Mouse (Mus musculus): ENCODE results near the gene Agpat2. TPM values are rescaled to one million over a fixed set of nuclear protein-coding genes. Genes with fewer than 3 reads are reported as not detected.

Agpat2 gene
- total RNA-seq, 2 experiments from 2014 or later, result 9.3 to 9.4 TPM

DNA sequence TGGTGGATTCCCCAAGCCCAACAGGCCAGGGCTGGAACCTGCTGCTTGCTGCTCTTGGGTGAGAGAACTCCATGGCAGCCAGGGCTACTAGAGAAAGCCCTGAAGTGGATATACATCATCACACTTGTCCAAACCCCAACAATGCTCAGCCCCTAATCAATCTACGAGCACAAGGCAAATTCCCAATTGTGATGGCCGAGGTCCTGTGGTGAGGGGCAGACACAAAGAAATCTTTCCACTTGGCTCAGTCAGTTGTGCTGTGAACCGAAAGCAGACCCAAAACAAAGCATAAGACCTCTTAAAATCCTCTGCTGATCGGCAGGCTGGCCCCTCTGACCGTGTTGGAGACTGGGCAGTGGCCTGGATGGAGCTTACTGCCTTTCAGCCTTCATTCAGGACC lies 29.4 kb downstream of the Agpat2 start:
- DNase-seq, result no peak

DNA sequence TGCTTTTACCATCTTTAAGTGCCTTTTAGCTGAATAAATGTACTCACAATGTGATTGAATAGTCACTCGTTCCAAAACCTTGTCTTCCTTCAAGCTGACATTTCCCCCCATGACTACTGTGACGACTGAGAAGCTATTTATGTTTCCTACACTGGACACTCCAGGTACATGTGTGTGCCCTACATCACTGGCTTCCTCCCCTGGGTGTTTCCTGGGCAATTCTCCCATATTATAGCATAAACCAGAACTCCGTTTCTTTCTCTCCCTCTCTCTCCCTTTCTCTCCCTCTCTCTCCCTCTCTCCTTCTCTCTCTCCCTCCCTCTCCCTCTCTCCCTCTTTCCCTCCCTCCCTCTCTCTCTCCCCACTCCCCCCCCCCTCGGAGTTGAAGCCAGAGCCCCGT lies 30.4 kb downstream of the Agpat2 start:
- no peak for DNase-seq

DNA sequence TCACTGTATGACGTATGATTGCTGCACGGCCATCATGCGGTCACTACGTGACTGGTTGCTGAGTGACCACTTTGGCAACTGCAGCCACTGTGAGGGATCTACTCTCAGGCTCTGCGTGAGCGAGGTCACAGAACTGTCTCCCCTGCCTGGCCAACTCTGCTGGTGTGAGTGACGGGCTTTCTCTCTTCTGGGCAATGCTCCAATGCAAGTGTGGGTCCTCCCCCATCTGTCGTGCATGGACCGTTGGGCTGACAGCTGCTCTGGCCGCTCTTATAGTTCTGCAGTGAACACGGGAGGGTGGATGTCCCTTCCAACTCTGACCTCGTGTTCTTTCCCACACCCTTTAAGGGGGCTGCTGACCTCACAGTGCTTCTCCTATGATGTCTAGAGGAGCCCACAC lies 30.8 kb downstream of the Agpat2 start:
- peak; percentile 48 for DNase-seq

DNA sequence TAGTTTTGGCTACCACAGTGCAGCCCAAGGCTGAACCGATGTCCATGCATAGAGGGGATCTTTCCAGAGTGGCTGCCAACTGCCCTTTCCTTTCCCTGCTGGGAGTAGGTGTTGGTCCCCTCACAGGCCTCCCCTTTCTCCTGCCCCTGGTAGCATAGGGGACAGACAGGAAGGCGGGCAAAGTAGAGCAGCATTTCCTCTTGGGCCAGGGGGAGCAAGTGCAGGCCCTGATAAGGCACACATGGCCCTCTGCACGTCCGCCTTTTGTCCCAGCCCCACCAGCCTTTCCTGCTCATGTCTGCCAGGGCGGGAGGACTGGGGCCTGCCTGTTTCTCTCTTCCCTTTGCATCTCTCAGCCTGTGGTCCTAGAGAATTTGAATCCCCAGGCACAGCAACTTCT lies 32.4 kb downstream of the Agpat2 start:
- no peak for DNase-seq

DNA sequence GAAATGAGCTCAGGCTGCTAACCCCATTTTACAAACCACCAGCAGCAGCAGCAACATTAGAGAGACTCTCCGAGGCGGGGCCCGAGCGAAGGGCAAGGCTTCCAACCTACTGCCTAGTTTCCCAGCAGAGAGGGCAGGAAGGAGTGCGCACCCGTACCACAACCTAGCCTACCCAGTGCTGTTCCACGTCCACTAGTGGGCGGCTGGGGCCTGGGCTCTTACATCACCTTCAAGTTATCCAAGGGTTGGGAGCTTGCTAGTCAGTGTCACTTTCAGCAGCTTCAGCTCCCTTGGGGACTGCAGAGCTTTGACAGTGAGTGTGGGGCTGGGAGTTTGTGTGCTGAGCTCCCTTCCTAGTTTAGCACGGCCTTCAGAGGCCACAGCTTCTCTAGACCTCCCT lies 32.8 kb downstream of the Agpat2 start:
- no peak for DNase-seq

DNA sequence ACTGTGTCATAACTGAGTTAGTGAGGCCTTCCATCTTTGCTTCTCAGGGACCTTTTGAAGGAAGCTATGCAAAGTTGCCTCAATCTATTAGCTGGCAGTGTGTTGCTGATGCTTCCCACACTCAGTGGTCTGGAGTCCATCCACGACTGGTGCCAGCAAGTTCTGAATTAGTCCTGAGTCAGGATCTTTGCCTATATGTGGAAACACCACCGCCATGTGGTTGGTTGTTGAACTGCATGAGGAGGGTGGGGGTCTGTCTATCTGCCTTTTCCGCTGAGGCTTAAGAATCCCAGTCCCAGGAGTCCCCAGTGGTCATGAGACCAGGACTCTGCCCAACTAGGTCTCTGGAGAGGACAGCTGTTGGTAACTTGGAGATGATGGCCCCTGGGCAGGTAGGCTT lies 34.2 kb downstream of the Agpat2 start:
- peak; percentile 64 for DNase-seq

DNA sequence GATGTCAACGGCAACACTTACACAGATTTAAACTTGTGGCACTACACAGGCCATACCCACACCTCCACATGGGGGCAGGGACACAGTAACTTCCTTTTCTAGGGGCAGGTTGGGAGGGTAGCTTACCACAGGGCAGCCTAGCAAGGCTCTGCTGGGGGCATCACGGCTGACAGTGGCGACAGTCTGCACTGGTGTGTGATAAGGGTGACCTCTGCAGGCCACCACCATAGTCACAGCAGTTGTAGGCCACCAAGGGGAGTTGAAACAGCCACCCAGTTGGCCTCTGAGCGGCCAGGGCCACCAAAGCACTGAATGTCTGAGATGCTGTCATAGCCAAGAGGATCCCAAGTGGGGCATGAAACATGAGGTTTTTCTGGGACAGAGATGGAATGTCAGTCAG lies 38.0 kb downstream of the Agpat2 start:
- no peak for DNase-seq

DNA sequence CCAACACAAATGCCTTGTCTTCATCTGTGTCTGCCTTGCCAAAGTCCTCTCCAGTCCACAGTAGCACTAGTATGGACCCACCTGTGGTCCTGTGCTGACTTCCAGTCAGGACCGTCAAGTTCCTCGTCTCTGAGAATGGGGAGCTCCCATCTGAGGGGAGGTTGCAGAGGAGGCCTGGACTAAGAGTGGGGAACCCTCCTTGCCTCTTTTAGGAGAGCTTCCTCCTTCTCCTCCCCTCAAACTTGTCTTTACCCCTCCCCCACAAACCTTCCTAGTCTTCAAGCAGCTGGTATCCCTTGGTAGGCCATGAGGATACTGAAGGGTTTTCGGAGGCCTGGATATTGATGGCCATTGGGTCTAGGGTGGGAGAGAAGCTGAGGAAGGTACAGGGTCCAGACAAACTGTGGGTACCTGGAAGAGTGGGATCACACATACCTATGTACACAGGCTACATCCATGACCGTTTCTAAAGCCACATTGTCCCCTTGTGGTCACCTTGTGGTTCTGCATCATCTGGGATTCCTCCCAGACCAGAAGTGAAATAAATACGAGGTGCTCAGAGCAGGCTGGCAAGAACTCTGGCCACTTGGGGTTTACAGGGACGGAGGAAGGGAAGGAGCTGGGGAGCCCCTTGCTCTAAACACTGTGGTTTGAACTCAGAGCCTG lies 42.7 kb downstream of the Agpat2 start:
- DNase-seq, result no peak

DNA sequence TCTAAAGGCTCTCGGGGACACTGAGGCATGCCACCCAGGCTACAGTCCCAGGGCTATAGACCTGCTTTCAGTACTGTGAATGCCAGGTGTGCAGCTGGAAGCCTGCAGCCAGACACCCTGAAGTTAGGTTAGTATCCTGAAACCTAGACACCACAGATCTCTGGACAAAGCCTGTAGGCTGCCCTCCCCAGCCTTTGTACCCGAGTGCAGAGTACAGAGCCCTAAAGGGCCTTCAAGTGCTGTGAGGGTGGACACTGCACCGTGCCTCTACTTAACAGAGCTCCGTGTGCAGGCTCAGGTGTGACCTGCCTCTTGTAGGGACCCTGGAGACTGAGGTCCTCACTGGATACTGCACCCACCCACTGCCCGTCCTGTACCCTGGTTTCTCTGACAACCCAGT lies 43.7 kb downstream of the Agpat2 start:
- no peak for DNase-seq

DNA sequence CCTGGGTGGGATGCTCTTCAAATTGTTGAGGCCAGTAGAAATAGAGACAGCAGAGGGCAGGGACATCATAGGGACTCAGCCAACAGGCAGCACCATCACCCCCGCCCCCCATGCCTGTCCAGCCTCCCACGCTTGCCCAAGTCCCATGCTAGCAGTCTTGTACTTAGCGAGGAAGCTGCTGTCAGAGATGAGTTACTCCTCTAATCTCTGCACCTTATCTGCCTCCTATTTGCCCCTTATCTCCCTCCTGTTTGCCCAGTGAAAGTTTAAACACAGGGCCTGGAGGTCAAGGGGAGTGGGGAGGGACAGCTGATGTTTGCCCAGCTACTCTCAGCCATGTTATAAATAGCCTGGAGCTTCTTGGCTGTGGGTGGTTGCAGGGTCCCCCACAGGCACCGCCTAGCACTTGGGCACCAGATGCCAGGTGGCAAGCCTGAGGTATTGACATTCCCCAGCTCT lies 47.7 kb downstream of the Agpat2 start:
- no peak for DNase-seq

DNA sequence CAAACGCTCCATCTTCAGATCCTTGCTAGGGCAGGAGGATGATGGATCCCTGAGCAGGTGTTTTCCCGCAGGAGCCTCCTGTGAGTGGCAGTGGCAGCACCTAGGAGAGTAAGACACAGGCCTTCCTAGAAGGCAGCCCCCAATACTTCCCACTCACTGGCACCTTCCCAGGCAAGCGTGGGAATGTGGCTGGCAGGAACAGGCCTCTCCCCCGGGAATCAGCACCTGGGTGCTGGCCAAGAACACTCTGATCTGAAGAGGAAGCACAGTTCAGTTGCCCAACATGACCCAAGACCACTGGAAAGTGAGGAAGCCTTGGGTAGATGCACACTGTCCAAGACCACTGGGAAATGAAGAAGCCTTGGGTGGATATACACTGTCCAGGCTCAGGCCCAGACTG lies 49.1 kb downstream of the Agpat2 start:
- peak; percentile 48 for DNase-seq

DNA sequence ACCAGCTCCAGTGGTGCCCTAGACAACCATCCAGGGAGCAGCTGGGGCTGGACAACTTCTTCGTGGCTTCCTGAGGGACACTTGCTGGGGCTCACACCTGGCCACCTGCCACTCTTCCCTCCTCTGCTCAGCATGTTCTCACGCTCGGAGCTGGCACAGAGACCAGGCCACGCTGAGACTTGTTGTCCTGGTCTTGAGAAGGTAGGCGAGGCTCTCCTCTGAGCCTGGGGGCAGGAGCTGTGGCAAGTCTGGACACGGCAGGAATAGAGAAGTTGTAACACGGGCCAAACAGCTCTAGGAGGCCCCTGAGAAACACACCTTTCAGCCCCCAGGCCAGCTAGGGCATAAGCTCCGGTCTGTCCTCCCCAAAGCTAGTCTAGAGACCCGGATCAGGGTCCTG lies 50.3 kb downstream of the Agpat2 start:
- no peak for DNase-seq

DNA sequence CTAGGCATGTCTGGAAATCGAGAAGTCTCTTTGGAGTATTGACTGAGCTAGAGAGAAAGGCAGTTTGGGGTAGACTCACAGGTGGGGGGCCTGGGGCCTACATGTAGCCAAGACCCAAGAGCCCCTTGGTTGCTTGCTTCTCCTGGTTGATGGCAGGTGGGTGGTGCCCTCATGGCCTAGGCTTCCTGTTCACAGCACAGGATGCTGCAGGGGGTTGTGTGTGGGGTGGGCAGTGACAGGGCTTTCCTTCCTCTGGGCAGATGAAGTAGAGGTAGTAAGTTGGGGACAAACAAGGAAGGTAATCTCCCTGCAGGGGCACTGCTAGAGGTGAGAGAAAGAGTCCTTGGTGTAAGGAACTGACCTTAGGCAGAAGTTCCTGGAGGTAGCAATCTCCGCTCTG lies 52.2 kb downstream of the Agpat2 start:
- DNase-seq, result no peak

DNA sequence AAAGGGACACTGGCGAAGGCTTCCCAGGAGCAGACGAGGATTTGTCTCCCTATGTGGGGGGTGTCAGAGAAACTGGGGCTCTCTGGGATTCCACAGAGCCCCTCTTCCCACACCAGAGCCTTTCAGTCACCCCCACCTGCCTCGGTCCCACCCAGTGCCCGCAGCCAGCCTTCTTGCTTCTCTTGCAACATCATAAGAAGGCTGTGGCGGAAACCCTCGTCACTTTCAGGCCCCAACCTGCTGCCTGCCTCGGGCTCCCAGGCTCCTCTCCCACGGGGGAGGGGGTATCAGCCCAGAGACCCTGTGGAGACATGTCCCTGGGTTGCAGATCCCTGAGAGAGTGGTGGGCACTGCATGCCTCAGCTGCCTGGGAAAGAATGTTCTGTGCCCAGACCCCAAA lies 52.8 kb downstream of the Agpat2 start:
- DNase-seq, result no peak

DNA sequence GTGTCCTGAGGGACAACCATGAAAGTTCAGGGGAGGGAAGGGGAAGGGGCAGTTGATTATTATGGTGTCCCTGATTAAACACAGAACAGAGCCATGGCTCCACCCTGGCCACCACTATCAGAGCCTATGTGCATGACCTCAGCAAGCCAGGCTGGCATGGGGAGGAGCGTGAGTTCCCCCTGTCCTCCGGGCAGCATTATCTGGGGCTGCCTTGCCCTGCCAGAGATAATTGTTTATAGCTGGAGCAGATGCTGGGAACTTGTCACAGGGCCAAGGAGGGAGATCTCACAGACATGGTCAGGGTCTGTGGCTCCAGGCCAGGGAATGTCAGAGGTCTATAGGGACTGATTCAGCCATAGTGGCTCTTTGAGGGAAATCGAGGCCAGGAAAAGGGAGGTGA lies 53.4 kb downstream of the Agpat2 start:
- no peak for DNase-seq

DNA sequence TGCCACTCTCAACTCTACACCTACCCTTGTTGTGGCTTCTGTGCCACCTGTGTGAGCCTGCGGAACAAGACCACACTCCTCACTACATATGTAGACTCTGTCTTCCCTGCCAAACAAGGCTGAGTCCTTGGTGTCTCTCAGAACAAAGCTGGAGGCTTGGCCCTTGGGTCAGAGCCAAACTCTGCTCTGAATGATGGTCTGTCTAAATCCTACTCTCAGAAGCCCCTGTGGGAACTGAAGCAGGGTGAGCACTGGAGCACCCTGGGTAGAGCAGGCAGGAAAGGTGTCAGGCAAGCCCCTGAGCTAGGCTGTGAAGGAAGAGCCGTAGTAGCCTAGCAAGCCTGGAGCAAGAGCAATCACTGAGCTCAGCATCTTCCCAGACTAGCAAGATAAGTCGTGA lies 54.0 kb downstream of the Agpat2 start:
- no peak for DNase-seq

DNA sequence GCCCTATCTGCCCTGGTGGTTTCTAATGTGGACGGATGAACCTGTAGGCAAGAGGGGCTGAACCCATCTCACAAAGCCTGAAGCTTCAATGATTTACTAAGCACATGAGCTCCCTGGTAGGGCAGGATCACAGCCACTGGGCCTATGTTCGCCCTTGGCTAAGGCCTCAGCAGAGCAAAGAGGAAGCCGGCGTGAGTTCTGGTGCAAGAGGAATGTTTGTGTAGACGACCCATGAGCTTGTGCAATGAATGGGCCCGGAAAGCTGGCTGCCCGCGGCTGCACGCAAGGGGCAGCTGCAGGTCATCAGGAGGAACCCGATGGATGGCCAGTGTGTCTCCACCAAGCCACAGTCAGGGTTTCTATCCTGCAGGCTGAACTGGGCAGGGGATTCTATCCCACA lies 54.4 kb downstream of the Agpat2 start:
- no peak for DNase-seq

DNA sequence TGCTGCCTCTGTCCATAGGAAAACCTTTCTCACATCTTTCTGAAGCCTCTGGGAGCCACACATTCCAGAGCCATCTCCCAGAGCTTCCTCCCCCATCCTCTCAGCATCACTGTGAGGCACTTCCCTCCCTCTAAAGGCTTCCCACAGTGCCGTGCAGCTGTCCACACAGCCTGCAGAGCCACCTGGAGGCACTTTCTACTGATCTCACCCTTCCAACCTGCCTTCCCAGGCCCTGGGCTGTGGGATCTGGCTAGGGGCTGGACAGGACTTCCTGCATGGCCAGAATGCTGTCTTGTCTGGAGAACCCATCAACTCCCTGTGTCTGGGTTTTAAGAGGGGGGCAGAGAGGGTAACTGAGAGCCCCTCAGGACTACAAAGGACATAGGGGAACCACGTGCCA lies 56.7 kb downstream of the Agpat2 start:
- no peak for DNase-seq

DNA sequence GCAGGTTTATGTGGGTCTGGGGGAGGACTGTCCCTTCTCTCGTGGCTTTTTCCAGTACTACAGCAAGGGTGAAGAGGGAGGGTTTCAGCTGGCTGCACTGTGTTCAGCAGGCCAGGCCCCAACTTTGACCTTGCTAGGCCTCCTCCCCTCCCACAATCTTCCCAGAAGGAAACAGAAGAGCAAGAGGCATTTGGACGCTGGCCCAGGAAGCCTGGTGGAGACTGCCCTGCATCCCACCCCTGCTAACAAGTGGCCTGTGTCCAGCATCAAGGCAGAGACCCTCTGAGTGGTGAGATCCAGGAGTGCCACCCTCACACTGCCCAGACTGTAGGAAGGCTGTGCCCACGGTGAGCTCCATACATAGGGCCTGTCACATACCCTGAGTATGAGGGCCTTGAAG lies 60.0 kb downstream of the Agpat2 start:
- DNase-seq, result no peak

DNA sequence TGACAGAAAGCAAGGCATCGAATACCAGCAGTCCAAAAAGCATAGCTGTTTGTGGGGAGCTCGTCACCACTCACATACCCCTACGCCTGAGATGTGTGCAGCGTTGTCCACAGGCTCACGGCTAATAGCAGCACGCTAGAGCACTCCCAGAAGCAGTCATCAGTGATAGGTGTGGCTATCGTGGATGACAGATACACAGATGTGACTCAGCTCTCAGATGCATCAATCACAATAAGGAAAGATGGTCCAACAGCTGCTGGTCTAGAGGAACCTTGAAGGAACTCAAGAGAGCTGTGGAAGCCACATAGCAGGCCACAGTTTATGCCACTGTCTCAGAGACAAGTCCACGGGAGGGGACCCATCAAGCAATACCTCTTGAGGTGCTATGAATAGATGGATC lies 60.4 kb downstream of the Agpat2 start:
- no peak for DNase-seq

DNA sequence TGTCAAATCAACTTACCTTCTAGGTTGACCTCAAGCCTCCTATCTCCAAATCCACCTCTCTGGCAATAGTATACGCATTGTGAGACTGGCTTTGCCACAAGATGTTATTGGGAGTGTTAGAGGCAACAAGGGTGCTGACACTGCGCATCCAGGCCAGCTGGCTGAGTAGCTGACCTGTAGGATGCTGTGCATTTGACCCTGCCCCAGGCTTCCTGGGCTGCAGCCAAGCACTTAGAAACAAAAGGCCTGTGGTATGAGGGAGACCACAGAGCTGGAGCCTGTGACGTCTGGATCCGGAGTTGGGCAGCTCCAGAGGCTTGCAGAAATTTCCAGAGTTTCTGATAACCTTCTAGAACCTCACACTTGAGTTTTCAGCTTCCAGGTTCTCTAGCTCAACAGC lies 61.1 kb downstream of the Agpat2 start:
- DNase-seq, result no peak

Data from gastrocnemius, postnatal 10 days (tissue).